Mouse (Mus musculus) induced T-regulatory cell, adult 2 months (primary cell): Measurements from ENCODE around the gene Fthl17a.
A peak's percentile ranks its signal among the peaks of the same experiment; 100 is the strongest.

ENCODE experiments used
- DNase-seq: peaks from one replicate; pipeline ENCODE4 v3.0.0-alpha.2; 2012; ENCODE audit warnings: low read depth

Fthl17a gene

GRCm38 (mm10) chrX:85249379-85249778 is at the start of gene Fthl17a:
Gene Fthl17a, plus strand, starts transcription at chrX:85249679.
- DNase-seq: no peak

- DNase-seq: no peak
Measured at GRCm38 (mm10) chrX:85207001-85207400, 42.5 kb upstream of the Fthl17a start.

- no peak for DNase-seq
Measured at GRCm38 (mm10) chrX:85226883-85227282, 22.6 kb upstream of the Fthl17a start.

- DNase-seq: no peak
Measured at GRCm38 (mm10) chrX:85271821-85272220, 22.3 kb downstream of the Fthl17a start.

GRCm38 (mm10) chrX:85272296-85272695 is 22.8 kb downstream of the Fthl17a start:
- no peak for DNase-seq

GRCm38 (mm10) chrX:85289846-85290245 is 40.4 kb downstream of the Fthl17a start:
- no peak for DNase-seq

- no peak for DNase-seq
Measured at GRCm38 (mm10) chrX:85292781-85293180, 43.3 kb downstream of the Fthl17a start.

- DNase-seq: no peak
Measured at GRCm38 (mm10) chrX:85294001-85294400, 44.5 kb downstream of the Fthl17a start.

- no peak for DNase-seq
Measured at GRCm38 (mm10) chrX:85304674-85305073, 55.2 kb downstream of the Fthl17a start.

GRCm38 (mm10) chrX:85318576-85318975 is 69.1 kb downstream of the Fthl17a start:
- DNase-seq: no peak

- DNase-seq: peak; percentile 0
Measured at GRCm38 (mm10) chrX:85319193-85319592, 69.7 kb downstream of the Fthl17a start.
